Mouse (Mus musculus) hindbrain, embryonic 16.5 days (tissue): ENCODE data around the gene 1700067P10Rik. TPM values are rescaled to one million over a fixed set of nuclear protein-coding genes. Genes with fewer than 3 reads are reported as not detected.

Experiments used
- ATAC-seq: fragments of 200-750 bp; cut with Nextera tagmentation; 2 replicates; pipeline ENCODE4 v1.8.0; 2017; ENCODE audit warnings: moderate TSS enrichment, moderate library complexity
- H3K27ac ChIP-seq: fragments of 300-500 bp; sonication (generic); 2 replicates; pipeline ENCODE4 v1.5.1; 2014; ENCODE audit warnings: low read depth, mild to moderate bottlenecking, control low read depth, low read length, moderate library complexity
- H3K27me3 ChIP-seq: fragments of 300-500 bp; sonication (generic); replicated peaks from 2 replicates; pipeline ENCODE4 v1.6.1; 2014; ENCODE audit warnings: low read length; ENCODE audit not compliant: control insufficient read depth, insufficient read depth
- H3K36me3 ChIP-seq: fragments of 300-500 bp; sonication (generic); 2 replicates; pipeline ENCODE4 v1.6.1; 2014; ENCODE audit warnings: mild to moderate bottlenecking, low read length, moderate library complexity, mixed read lengths; ENCODE audit not compliant: control insufficient read depth, insufficient read depth
- H3K4me1 ChIP-seq: fragments of 300-500 bp; sonication (generic); 2 replicates; pipeline ENCODE4 v1.6.1; 2014; ENCODE audit warnings: low read depth, low read length; ENCODE audit not compliant: control insufficient read depth, insufficient read depth
- H3K4me2 ChIP-seq: fragments of 300-500 bp; sonication (generic); 2 replicates; pipeline ENCODE4 v1.6.1; 2014; ENCODE audit warnings: mild to moderate bottlenecking, low read length, control low read depth, moderate library complexity
- H3K4me3 ChIP-seq: fragments of 300-500 bp; sonication (generic); 2 replicates; pipeline ENCODE4 v1.5.1; 2014; ENCODE audit warnings: mild to moderate bottlenecking, low read length, control low read depth, moderate library complexity
- H3K9ac ChIP-seq: fragments of 300-500 bp; sonication (generic); 2 replicates; pipeline ENCODE4 v1.6.1; 2014; ENCODE audit warnings: low read depth, mild to moderate bottlenecking, control low read depth, low read length, moderate library complexity
- H3K9me3 ChIP-seq: fragments of 300-500 bp; sonication (generic); 2 replicates; pipeline ENCODE4 v1.6.1; 2014; ENCODE audit warnings: mild to moderate bottlenecking, low read length, moderate library complexity; ENCODE audit not compliant: control insufficient read depth
- WGBS: fragments of 180-500 bp; shearing (Covaris S2); extraction: QIAGEN DNeasy Blood & Tissue Kit; methylation state at CpG from one replicate; pipeline ENCODE4 v1.1.7; 2014; 5-methylcytosine and 5-hydroxymethylcytosine counted together
- polyA plus RNA-seq: library from polyadenylated mRNA; unstranded; fragments of >200 nt; fragmentation: Nextera tagmentation; extraction: Ambion mirVana; gene quantifications from 2 replicates; pipeline ENCODE4 v1.2.1, GENCODE M21; 2015

1700067P10Rik gene
- polyA plus RNA-seq, 1 experiment from 2014 or later, result 0.24 TPM

DNA sequence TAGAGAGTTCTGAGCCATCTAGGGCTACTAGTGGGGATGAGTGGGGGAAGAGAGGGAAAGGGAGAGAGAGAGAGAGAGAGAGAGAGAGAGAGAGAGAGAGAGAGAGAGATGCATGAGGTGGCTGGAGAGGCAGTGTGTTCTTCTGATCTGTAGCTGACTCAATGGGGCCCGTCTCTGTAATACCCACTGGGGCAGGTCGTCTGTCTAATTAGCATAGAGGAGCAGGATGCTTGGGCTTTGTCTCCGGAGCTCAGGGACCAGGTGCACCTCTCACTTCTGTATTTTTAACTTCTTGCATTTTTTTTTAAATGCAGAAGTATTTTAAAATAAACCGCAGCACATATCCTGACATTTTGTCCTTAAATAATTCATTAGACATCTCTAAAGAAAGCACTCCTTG, 18.2 kb downstream of the 1700067P10Rik start:
- no peak overlapping the region for H3K9ac ChIP-seq
- ATAC-seq, result no peak
- no peak overlapping the region for H3K4me3 ChIP-seq
- H3K27me3 ChIP-seq, result no peaks in the 10 kb centered on the region
- H3K36me3 ChIP-seq, result no peaks in the 10 kb centered on the region
- no peaks in the 10 kb centered on the region for H3K9me3 ChIP-seq
- H3K27ac ChIP-seq, result no peak overlapping the region
- H3K4me2 ChIP-seq, result no peak overlapping the region
- 35% methylated on average over 4 of the region's 4 CpGs for whole genome bisulfite sequencing
- H3K4me1 ChIP-seq, result no peaks in the 10 kb centered on the region

DNA sequence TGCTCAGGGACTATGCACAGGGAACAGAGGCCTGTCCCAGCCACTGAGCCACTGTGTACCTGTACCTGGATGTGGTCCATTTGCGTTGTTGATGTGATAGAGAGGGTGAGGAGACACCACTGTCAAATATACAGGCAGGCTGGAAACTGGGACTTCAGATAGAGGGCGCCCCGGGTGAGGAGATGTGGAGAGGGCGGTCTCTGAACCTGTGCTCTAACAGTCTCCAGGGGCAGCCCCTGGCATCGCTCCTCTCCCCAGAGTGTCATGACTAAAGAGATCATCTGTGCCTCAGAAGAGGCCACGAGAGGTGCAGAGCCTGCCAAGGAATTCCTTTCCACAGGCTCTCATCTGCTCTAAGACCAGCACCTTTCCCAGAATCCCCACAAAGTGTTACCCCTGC, 18.7 kb downstream of the 1700067P10Rik start:
- H3K4me3 ChIP-seq, result no peak overlapping the region
- ATAC-seq, result no peak
- no peaks in the 10 kb centered on the region for H3K4me1 ChIP-seq
- no peak overlapping the region for H3K4me2 ChIP-seq
- H3K36me3 ChIP-seq, result no peaks in the 10 kb centered on the region
- H3K27ac ChIP-seq, result no peak overlapping the region
- H3K9ac ChIP-seq, result no peak overlapping the region
- no peaks in the 10 kb centered on the region for H3K9me3 ChIP-seq
- WGBS, result 58% methylated on average over 6 of the region's 6 CpGs
- no peaks in the 10 kb centered on the region for H3K27me3 ChIP-seq

- Histone ChIP-seq H3K4me1 (no peaks in the 10 kb centered on the region), H3K4me2 (no peak overlapping the region), H3K27me3 (no peaks in the 10 kb centered on the region), H3K9me3 (no peaks in the 10 kb centered on the region), H3K4me3 (no peak overlapping the region), H3K36me3 (no peaks in the 10 kb centered on the region), H3K9ac (no peak overlapping the region), H3K27ac (no peak overlapping the region)
- ATAC-seq, result no peak
- WGBS, result 78% methylated on average over 3 of the region's 3 CpGs
Measured at GRCm38 (mm10) chr17:48108520-48108919, 19.4 kb downstream of the 1700067P10Rik start.

DNA sequence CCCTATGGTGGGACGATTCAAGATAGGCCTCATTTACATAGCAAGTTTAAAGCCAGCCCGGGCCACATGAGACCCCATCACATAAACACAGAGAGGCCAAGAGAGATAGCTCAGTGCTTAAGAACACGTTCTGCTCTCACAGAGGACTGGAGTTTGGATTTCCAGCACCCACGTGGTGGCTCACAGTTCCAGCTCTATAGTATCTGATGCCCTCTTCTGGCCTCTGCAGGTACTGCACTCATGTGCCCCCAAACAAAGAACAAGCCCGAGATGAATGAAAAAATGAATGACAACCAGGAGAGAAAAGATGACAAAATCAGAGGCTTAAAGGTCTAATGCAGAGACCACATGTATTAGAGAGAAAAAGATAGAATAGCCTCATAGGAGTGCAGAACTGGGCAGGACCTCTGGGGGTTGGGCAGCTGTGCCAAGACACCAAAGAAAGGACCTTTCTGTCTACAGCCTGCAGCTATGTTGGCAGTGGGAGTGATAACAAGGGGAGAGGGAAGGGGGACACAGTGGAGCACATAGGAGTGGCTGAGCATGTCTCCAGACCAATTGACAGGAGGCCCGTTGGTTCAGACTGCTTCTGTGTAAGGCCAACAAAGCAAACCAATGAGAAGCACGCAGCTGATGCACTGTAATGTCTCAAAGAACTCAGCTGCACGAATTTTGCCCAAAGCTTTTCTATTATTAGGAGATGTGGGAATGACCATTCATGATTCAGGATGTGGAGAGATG, 21.6 kb downstream of the 1700067P10Rik start:
- Histone ChIP-seq H3K27me3 (no peaks in the 10 kb centered on the region), H3K36me3 (no peaks in the 10 kb centered on the region), H3K9ac (no peak overlapping the region), H3K4me1 (no peaks in the 10 kb centered on the region), H3K4me2 (no peak overlapping the region), H3K27ac (no peak overlapping the region), H3K9me3 (no peaks in the 10 kb centered on the region), H3K4me3 (no peak overlapping the region)
- ATAC-seq, result no peak
- 48% methylated on average over 8 of the region's 8 CpGs for WGBS

DNA sequence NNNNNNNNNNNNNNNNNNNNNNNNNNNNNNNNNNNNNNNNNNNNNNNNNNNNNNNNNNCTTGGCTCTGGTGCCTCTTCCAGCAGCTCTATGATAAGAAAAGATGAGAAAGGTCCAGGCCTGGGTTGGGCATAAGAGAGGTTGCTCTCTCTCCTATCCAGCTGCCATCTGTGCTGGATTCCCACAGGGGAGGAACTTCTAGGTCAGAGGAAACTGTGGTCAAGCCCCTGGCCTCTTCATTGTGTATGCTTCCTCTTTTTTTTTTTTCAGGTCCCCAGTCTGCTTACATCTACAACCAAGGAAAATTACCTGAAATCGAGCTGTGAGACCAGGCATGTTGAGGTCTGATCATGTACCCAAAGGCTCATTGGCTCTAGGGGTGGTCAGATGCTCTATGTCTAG, 29.5 kb downstream of the 1700067P10Rik start:
- ATAC-seq, result no peak
- no peak overlapping the region for H3K9ac ChIP-seq
- no peaks in the 10 kb centered on the region for H3K27me3 ChIP-seq
- no peak overlapping the region for H3K4me2 ChIP-seq
- H3K27ac ChIP-seq, result no peak overlapping the region
- H3K36me3 ChIP-seq, result no peaks in the 10 kb centered on the region
- no peaks in the 10 kb centered on the region for H3K9me3 ChIP-seq
- no peaks in the 10 kb centered on the region for H3K4me1 ChIP-seq
- no peak overlapping the region for H3K4me3 ChIP-seq
- WGBS, result 63% methylated on average over 1 of the region's 1 CpGs

- no peaks in the 10 kb centered on the region for H3K27me3 ChIP-seq
- no peak overlapping the region for H3K4me2 ChIP-seq
- no peak overlapping the region for H3K9ac ChIP-seq
- no peaks in the 10 kb centered on the region for H3K4me1 ChIP-seq
- no peak overlapping the region for H3K4me3 ChIP-seq
- H3K9me3 ChIP-seq, result no peaks in the 10 kb centered on the region
- ATAC-seq, result peak; percentile 42; the same call in 1 of the 2 replicates
- no peak overlapping the region for H3K27ac ChIP-seq
- WGBS, result 22% methylated on average over 3 of the region's 3 CpGs
- H3K36me3 ChIP-seq, result no peaks in the 10 kb centered on the region
Measured at GRCm38 (mm10) chr17:48119656-48120055, 30.5 kb downstream of the 1700067P10Rik start.

DNA sequence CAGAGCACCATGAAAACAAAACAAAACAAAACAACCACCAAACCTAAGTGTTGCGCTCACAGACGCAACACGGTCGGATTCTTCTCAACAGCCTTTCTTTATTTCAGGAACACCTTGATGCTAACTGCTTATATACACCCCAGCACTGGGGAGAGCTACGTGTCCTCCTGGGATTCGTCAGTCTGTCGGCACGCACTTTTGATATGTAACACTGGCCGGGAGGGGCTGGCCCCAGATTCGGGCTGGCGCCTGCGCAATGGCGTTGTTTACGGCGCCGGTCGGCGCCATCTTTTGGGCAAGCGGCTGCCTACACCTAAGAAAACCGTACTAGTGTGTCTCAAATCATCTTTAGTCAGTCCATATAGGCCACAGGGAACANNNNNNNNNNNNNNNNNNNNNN, 31.3 kb downstream of the 1700067P10Rik start:
- Histone ChIP-seq H3K9ac (no peak overlapping the region), H3K4me2 (no peak overlapping the region), H3K4me3 (no peak overlapping the region), H3K27ac (no peak overlapping the region), H3K27me3 (no peaks in the 10 kb centered on the region), H3K4me1 (no peaks in the 10 kb centered on the region), H3K9me3 (no peaks in the 10 kb centered on the region), H3K36me3 (no peaks in the 10 kb centered on the region)
- ATAC-seq, result no peak
- 95% methylated on average over 20 of the region's 20 CpGs for WGBS

DNA sequence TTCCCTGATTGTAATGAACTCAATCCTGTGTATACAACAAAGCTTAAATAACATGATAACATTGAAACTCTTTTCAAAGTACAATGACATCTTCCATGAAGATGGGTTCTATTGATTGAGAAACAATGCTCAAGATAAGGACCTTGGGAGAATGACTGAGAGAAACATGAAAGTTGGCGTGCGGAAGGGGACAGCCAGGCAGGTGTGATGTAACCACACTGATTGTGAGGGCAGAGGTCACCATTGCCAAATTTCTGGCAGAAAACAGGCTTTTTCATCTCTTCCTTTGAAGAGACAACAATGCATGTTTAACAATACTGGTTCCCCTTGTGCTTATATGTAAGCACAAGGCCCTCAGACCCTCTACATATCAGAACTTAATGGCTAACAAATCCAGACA, 43.7 kb downstream of the 1700067P10Rik start:
- 88% methylated on average over 2 of the region's 2 CpGs for WGBS

More for the DNA sequence above, 43.7 kb downstream of the 1700067P10Rik start:
- no peaks in the 10 kb centered on the region for H3K4me1 ChIP-seq
- H3K4me3 ChIP-seq, result no peak overlapping the region
- no peaks in the 10 kb centered on the region for H3K9me3 ChIP-seq
- no peaks in the 10 kb centered on the region for H3K36me3 ChIP-seq
- no peak overlapping the region for H3K9ac ChIP-seq
- no peaks in the 10 kb centered on the region for H3K27me3 ChIP-seq
- ATAC-seq, result no peak
- H3K4me2 ChIP-seq, result no peak overlapping the region
- no peak overlapping the region for H3K27ac ChIP-seq
